Mouse (Mus musculus) cortical plate, adult 2 months (tissue): ENCODE results near the gene Suox.

ENCODE experiments used
- CTCF ChIP-seq: fragments of 200-500 bp; IDR thresholded peaks from 2 replicates; pipeline ENCODE4 v1.5.1; 2011; ENCODE audit warnings: mild to moderate bottlenecking, control low read depth, low read length; ENCODE audit not compliant: insufficient read depth; ENCODE audit errors: extremely low read depth
- POLR2A ChIP-seq: fragments of 200-500 bp; IDR thresholded peaks from 2 replicates; pipeline ENCODE4 v1.6.1; 2011; ENCODE audit warnings: mild to moderate bottlenecking, low read length, control low read depth; ENCODE audit not compliant: insufficient read depth; ENCODE audit errors: extremely low read depth

- TF ChIP-seq CTCF (no peak), POLR2A (peak; percentile 42; the same call in 1 of the 2 replicates)
These were observed 30.8 kb upstream of the Suox start, which contains the start of gene Cdk2 for GRCm38 (mm10) chr10:128704491-128705316.
